Mouse (Mus musculus) spleen, postnatal 14 days (tissue): ENCODE data around the gene Mroh7.

ENCODE experiments used
- DNase-seq, 2 experiments: peaks; one replicate each; pipeline ENCODE4 v3.0.0; 2021 to 2022; ENCODE audit warnings: low spot score in 2 of 2

Gene Mroh7

GRCm38 (mm10) chr4:106633281-106634085, 97.2 kb downstream of the Mroh7 start:
- no peak for DNase-seq

- DNase-seq = no peak
These were observed 98.4 kb downstream of the Mroh7 start for GRCm38 (mm10) chr4:106632313-106632712.
